Mouse (Mus musculus) forebrain, embryonic 11.5 days (tissue): ENCODE results near the gene Rcc2. TPM values are rescaled to one million over a fixed set of nuclear protein-coding genes. Genes with fewer than 3 reads are reported as not detected.

Experiments
- ATAC-seq: fragments of 200-750 bp; cut with Nextera tagmentation; replicated peaks from 2 replicates; pipeline ENCODE4 v1.8.0; 2017; ENCODE audit warnings: moderate TSS enrichment; ENCODE audit not compliant: low FRiP score
- DNase-seq: peaks from one replicate; pipeline ENCODE4 v3.0.0-alpha.2; 2017; ENCODE audit warnings: low spot score
- H3K27ac ChIP-seq: fragments of 300-500 bp; sonication (generic); 2 replicates; pipeline ENCODE4 v1.5.1; 2014; ENCODE audit warnings: low read depth, low read length
- H3K27me3 ChIP-seq: fragments of 300-500 bp; sonication (generic); 2 replicates; pipeline ENCODE4 v1.6.1; 2014; ENCODE audit warnings: mild to moderate bottlenecking, low read length, mixed read lengths; ENCODE audit not compliant: control insufficient read depth, insufficient read depth
- H3K36me3 ChIP-seq: fragments of 300-500 bp; sonication (generic); 2 replicates; pipeline ENCODE4 v1.6.1; 2014; ENCODE audit warnings: mild to moderate bottlenecking, low read length, moderate library complexity, mixed read lengths; ENCODE audit not compliant: control insufficient read depth, insufficient read depth
- H3K4me1 ChIP-seq: fragments of 300-500 bp; sonication (generic); replicated peaks from 2 replicates; pipeline ENCODE4 v1.6.1; 2014; ENCODE audit warnings: low read length, mixed read lengths; ENCODE audit not compliant: control insufficient read depth, insufficient read depth
- H3K4me2 ChIP-seq: fragments of 300-500 bp; sonication (generic); 2 replicates; pipeline ENCODE4 v1.6.1; 2014; ENCODE audit warnings: low read depth, mild to moderate bottlenecking, low read length, moderate library complexity, mixed read lengths; ENCODE audit not compliant: severe bottlenecking
- H3K4me3 ChIP-seq: fragments of 300-500 bp; sonication (generic); 2 replicates; pipeline ENCODE4 v1.5.1; 2014; ENCODE audit warnings: low read depth, low read length
- H3K9ac ChIP-seq: fragments of 300-500 bp; sonication (generic); 2 replicates; pipeline ENCODE4 v1.6.1; 2014; ENCODE audit warnings: low read length
- H3K9me3 ChIP-seq: fragments of 300-500 bp; sonication (generic); 2 replicates; pipeline ENCODE4 v1.6.1; 2016; ENCODE audit warnings: low read length, mixed read lengths; ENCODE audit not compliant: control insufficient read depth
- WGBS: fragments of 180-500 bp; shearing (Covaris S2); extraction: QIAGEN DNeasy Blood & Tissue Kit; methylation state at CpG from one replicate; pipeline ENCODE4 v1.1.7; 2014; 5-methylcytosine and 5-hydroxymethylcytosine counted together
- polyA plus RNA-seq: library from polyadenylated mRNA; unstranded; fragments of >200 nt; fragmentation: Nextera tagmentation; extraction: Ambion mirVana; gene quantifications from 2 replicates; pipeline ENCODE4 v1.2.1, GENCODE M21; 2014

Gene Rcc2
- polyA plus RNA-seq, 1 experiment from 2014 or later, result 91.6 TPM

GRCm38 (mm10) chr4:140680731-140681397, 19.5 kb upstream of the Rcc2 start:
- 68% methylated on average over 8 of the region's 8 CpGs for WGBS

GRCm38 (mm10) chr4:140683608-140684007, 16.7 kb upstream of the Rcc2 start:
- Histone ChIP-seq H3K4me3 (no peak overlapping the region), H3K27ac (no peak overlapping the region)
- no peak for DNase-seq

More at GRCm38 (mm10) chr4:140680731-140681397, 19.5 kb upstream of the Rcc2 start:
- Histone ChIP-seq H3K4me1 (peaks cover 6% of the 10 kb centered on the region; the same call in 1 of the 2 replicates), H3K4me3 (no peak overlapping the region), H3K4me2 (no peak overlapping the region), H3K9ac (no peak overlapping the region), H3K36me3 (no peaks in the 10 kb centered on the region), H3K27ac (no peak overlapping the region), H3K27me3 (no peaks in the 10 kb centered on the region), H3K9me3 (no peaks in the 10 kb centered on the region)
- ATAC-seq (no peak), DNase-seq (no peak)

GRCm38 (mm10) chr4:140684141-140684871, 16.0 kb upstream of the Rcc2 start:
- H3K4me3 ChIP-seq, result no peak overlapping the region
- no peak overlapping the region for H3K4me2 ChIP-seq

More at GRCm38 (mm10) chr4:140683608-140684007, 16.7 kb upstream of the Rcc2 start:
- Histone ChIP-seq H3K4me1 (peaks cover 7% of the 10 kb centered on the region; the same call in 1 of the 2 replicates), H3K9ac (no peak overlapping the region), H3K9me3 (no peaks in the 10 kb centered on the region), H3K27me3 (no peaks in the 10 kb centered on the region), H3K4me2 (no peak overlapping the region), H3K36me3 (no peaks in the 10 kb centered on the region)
- no peak for ATAC-seq
- 54% methylated on average over 8 of the region's 8 CpGs for WGBS

GRCm38 (mm10) chr4:140684881-140685303, 15.4 kb upstream of the Rcc2 start:
- Histone ChIP-seq H3K27me3 (no peaks in the 10 kb centered on the region), H3K36me3 (no peaks in the 10 kb centered on the region), H3K4me3 (no peak overlapping the region), H3K9me3 (no peaks in the 10 kb centered on the region), H3K4me1 (peaks cover 7% of the 10 kb centered on the region; the same call in 1 of the 2 replicates), H3K4me2 (no peak overlapping the region), H3K27ac (no peak overlapping the region), H3K9ac (no peak overlapping the region)
- WGBS, result 56% methylated on average over 6 of the region's 6 CpGs
- ATAC-seq (no peak), DNase-seq (no peak)

More at GRCm38 (mm10) chr4:140684141-140684871, 16.0 kb upstream of the Rcc2 start:
- H3K27ac ChIP-seq, result no peak overlapping the region
- DNase-seq (no peak), ATAC-seq (no peak)
- 28% methylated on average over 16 of the region's 16 CpGs for WGBS
- H3K36me3 ChIP-seq, result no peaks in the 10 kb centered on the region
- no peaks in the 10 kb centered on the region for H3K9me3 ChIP-seq
- H3K4me1 ChIP-seq, result peaks cover 7% of the 10 kb centered on the region; the same call in 1 of the 2 replicates
- H3K9ac ChIP-seq, result no peak overlapping the region
- no peaks in the 10 kb centered on the region for H3K27me3 ChIP-seq

GRCm38 (mm10) chr4:140688044-140688825, 12.1 kb upstream of the Rcc2 start:
- Histone ChIP-seq H3K9me3 (no peaks in the 10 kb centered on the region), H3K4me3 (no peak overlapping the region), H3K9ac (no peak overlapping the region), H3K4me2 (no peak overlapping the region), H3K4me1 (peaks cover 7% of the 10 kb centered on the region; the same call in 1 of the 2 replicates), H3K27me3 (no peaks in the 10 kb centered on the region), H3K36me3 (no peaks in the 10 kb centered on the region), H3K27ac (no peak overlapping the region)
- WGBS, result 78% methylated on average over 12 of the region's 12 CpGs
- DNase-seq (no peak), ATAC-seq (no peak)

GRCm38 (mm10) chr4:140688826-140689425, 11.4 kb upstream of the Rcc2 start:
- H3K4me1 ChIP-seq, result peaks cover 7% of the 10 kb centered on the region; the same call in 1 of the 2 replicates
- H3K4me3 ChIP-seq, result no peak overlapping the region
- H3K36me3 ChIP-seq, result no peaks in the 10 kb centered on the region
- DNase-seq (no peak), ATAC-seq (no peak)
- H3K9me3 ChIP-seq, result no peaks in the 10 kb centered on the region
- 85% methylated on average over 5 of the region's 5 CpGs for WGBS
- no peaks in the 10 kb centered on the region for H3K27me3 ChIP-seq
- no peak overlapping the region for H3K9ac ChIP-seq
- H3K4me2 ChIP-seq, result no peak overlapping the region
- H3K27ac ChIP-seq, result no peak overlapping the region

- no peaks in the 10 kb centered on the region for H3K36me3 ChIP-seq
Measured at GRCm38 (mm10) chr4:140689873-140690655, 10.3 kb upstream of the Rcc2 start.

More at GRCm38 (mm10) chr4:140689873-140690655, 10.3 kb upstream of the Rcc2 start:
- no peak overlapping the region for H3K9ac ChIP-seq
- no peak overlapping the region for H3K4me3 ChIP-seq
- H3K4me2 ChIP-seq, result no peak overlapping the region
- H3K27me3 ChIP-seq, result no peaks in the 10 kb centered on the region
- ATAC-seq (no peak), DNase-seq (no peak)
- H3K27ac ChIP-seq, result no peak overlapping the region
- WGBS, result 82% methylated on average over 16 of the region's 16 CpGs
- no peaks in the 10 kb centered on the region for H3K9me3 ChIP-seq
- H3K4me1 ChIP-seq, result 0 out of 2 replicates have a peak, but pooled peaks cover 2% of the 10 kb centered on the region
